Mouse (Mus musculus) left cerebral cortex, postnatal 10 days (tissue): ENCODE measurements at regions not wholly inside any gene's neighbourhood (a gene's known extent, or its start where the extent isn't known, plus 50 kb on each side); places are given as distances from the start of the nearest gene placed in this dataset.
"Not testable (repeated sequence)": the region's sequence is repeated elsewhere in the genome, so short reads cannot be mapped to it uniquely, and the experiment has no call there.

Experiments used
- DNase-seq, 2 experiments: peaks; one replicate each; pipeline ENCODE4 v3.0.0; 2021 to 2022; ENCODE audit warnings: low spot score in 2 of 2, mixed read lengths in 1 of 2; ENCODE audit errors: extremely low spot score in 1 of 2
- intact Hi-C: fragments of 180-260 bp; cut with DNase I; formaldehyde crosslinking; loops from one replicate; pipeline ENCODE4 v1.15.1; 2025

GRCm38 (mm10) chr10:68916147-68916546 is 192.7 kb downstream of the Tmem26 start:
- intact Hi-C loops = no loop called here
- DNase-seq = no peak

- intact Hi-C loops = no loop called here
- DNase-seq = no peak
These were observed 212.4 kb downstream of the Tmem26 start for GRCm38 (mm10) chr10:68935843-68936242.

DNA sequence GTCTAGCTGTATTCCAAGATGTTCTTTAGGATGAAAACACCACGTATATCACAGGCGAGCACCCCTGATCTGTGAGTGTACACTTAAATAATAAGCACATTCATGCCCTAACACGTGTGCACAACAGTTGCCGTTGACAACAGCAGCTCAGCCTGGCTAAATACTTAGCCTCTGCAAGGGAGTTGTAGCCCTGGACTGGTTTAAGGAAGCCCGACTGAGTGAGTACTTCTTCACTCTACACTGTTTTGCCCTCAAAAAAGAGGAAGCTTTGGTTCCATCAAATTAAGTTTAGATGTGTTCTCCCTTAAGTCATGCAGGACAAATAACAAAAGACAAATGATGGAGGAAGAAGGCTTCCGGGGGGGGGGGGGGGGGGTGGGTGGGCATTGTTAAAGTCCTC is 208.0 kb upstream of the Rhobtb1 start:
- no peak for DNase-seq
- intact Hi-C loops = no loop called here

- DNase-seq = no peak
- intact Hi-C loops = no loop called here
These were observed 194.7 kb upstream of the Rhobtb1 start for GRCm38 (mm10) chr10:68956539-68956938.

DNA sequence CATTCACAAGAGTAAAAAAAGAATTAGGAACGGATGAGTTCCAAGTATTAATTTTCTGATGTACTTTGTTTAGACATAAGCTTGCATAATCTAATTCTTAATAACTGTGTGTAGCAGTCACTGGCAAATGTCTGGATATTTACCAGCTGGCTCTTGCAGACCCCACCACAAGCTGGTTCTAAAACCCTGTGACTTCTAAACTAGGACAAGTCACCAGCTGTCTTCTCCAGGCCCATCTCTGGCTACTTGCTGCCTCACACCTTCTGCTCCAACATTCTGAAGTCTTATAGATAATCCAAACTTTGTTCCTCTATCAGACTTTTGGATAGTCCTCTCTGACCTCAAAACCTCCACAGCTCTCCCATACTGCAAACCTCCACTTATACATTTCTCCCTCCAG is 189.9 kb upstream of the Rhobtb1 start:
- no peak for DNase-seq
- intact Hi-C loops = no loop called here

GRCm38 (mm10) chr10:68963090-68963489 is 188.1 kb upstream of the Rhobtb1 start:
- DNase-seq = no peak
- intact Hi-C loops = no loop called here

DNA sequence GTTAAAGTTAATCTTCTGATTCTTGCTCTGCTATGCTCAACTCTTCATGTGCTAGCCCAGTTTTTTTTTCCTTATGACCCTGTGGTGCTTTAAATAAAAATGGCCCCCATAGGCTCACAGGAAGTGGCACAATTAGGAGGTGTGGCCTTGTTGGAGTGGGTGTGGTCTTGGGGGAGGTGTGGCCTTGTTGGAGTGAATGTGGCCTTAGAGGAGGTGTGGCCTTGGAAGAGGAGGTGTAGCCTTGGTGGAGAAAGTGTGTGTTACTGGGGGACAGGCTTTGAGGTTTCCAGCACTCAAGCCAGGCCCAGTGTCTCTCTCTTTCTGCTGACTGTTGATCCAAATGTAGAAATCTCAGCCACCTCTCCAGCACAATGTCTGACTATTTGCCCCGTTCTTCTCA is 186.0 kb upstream of the Rhobtb1 start:
- intact Hi-C loops = no loop called here
- no peak for DNase-seq

DNA sequence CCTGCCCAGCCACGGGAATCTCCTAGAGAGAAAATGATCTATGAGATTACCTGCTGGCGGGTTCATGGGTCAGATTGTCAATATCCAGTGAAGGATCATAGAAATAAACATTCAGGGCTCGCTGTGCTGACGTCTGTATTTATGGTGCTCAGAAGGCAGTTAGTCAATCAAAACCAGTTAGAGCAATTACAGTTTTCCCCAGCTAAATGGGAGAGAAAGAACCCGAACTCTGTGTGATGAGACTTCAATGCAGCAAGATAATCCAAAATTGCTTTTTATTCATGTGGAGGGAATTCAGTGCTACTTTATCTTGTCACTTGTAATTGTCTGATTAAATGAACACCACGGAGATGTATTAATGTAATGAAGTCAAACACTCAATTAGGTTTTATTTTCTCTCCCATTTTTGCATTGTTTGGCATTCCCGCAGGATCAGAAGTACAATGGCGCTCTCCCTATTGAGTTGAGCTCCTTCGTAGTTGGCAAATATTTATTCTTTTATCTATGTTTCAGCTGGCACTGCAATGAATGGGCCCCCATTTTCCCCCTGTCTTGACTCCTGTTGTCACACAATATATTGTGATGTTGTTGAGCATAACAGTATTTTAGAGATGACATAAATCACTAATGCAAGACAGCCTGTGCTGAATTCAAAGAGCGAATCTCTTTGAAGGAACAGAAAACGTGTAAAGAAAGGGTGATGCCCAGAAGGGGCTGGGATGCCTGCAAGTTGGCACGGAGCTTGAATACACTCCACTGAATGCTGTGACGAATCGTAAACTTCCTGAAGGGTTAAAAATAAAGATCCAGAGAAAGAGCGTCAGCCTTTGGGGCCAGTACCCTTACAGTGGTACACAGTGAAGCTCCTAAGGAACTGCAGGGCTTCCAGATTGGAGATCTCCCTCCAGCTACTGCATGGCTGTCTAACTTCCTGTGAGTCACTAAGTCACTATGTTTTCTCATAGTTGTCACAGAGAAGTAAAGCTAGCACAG is 183.0 kb upstream of the Rhobtb1 start:
- no peak for DNase-seq
- intact Hi-C loops = no loop called here

- DNase-seq = no peak
- intact Hi-C loops = no loop called here
These were observed 180.7 kb upstream of the Rhobtb1 start for GRCm38 (mm10) chr10:68970521-68970920.

GRCm38 (mm10) chr10:68974771-68975170 is 176.5 kb upstream of the Rhobtb1 start:
- intact Hi-C loops = no loop called here
- no peak for DNase-seq

GRCm38 (mm10) chr10:68976443-68977025 is 174.7 kb upstream of the Rhobtb1 start:
- intact Hi-C loops = no loop called here
- DNase-seq = no peak

DNA sequence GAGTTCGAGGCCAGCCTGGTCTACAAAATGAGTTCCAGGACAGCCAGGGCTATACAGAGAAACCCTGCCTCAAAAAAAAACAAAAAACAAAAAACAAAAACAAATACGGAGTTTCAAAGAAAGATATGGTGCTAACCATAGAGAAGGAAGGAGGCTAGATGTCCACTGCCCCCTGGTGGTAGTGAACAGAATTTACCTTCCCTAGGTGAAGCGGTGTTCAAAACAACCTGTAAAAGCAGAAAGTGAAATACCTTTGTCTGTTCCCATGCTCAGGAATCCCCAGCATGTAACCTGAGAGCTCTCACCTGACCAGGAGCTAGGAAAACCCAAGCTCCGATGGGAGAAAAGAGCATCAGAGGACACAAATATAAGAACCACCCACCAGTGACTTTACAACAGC is 173.1 kb upstream of the Rhobtb1 start:
- no peak for DNase-seq
- intact Hi-C loops = no loop called here

- no peak for DNase-seq
- intact Hi-C loops = no loop called here
These were observed 171.3 kb upstream of the Rhobtb1 start for GRCm38 (mm10) chr10:68979949-68980348.

DNA sequence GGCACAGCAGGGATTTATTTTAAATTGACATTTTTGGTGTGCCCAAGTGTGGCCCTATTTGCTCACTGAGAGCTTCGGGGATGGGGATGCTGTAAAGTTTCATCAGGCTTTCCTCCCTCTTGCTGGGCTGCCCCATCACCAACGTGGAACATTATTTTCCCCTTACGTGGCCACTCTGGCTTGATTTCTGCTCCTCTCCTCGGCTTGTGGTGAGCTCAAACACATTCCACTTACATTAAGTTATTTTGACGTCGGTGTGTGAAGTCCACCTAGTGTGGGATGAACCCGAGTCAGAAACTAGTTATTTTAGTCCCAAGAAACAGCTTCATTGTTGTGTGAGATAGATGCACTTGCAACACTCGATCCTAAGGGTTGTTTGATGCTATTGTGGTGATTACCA is 168.9 kb upstream of the Rhobtb1 start:
- no peak for DNase-seq
- intact Hi-C loops = no loop called here

DNA sequence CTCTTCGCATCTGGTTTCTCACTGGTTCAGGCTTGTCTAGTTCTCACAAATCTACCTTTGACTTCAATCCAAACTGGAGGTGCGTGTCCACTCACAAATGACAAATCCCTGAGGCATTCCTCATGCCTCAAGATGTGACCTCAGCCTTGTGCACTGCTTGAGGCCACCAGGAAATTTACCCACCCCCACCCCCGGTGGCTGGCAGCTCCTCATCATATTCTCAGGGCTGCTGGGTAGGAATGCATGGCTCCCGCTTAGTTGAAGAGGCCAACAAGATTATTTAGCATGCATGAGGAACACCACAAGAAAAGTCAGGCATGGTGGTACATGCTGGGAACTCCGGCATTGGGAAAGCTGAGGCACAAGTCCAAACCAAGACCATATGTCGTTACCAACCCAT is 160.7 kb upstream of the Rhobtb1 start:
- DNase-seq = no peak
- intact Hi-C loops = no loop called here

GRCm38 (mm10) chr10:68999610-69000009 is 151.6 kb upstream of the Rhobtb1 start:
- intact Hi-C loops = loop anchor here (10.0 kb wide), 1 partner anchor 95 kb away; no protein-coding TSS in a partner anchor
- DNase-seq = no peak

DNA sequence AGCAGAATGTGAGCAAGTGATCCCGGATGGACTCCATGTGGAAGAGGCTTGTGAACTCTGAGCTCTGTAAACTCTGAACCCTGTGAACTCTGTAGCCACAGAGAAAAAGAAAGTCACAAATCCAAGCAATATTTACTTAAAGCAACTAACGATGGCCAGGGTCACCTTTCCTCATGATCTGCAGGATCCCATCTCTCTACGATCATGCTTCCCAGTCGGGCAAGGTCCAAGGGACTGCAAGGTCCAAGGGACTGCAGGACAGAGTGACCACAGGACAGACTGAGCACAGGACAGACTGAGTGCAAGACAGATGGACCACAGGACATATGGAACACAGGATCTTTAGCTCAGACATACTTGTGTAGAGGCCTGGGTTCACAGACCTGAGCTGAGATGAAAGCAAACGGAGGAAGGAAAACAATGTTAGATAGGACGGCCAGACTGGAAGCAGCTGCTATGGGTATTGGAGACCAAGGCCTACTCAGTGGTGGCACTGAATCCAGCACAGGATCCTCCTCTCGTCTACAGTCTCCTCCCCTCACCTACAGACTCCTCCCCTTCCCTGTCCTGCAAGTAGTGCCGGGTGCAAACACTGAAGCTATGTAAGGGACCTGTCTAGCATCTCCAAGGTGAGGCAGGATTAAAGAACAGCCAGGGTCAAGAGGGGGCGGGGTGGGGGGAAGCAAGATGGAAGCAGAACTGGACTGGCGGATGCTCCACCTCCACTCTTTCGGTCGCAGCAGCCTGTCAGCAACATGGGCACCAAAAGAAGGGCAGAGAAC is 149.4 kb upstream of the Rhobtb1 start:
- no peak for DNase-seq
- intact Hi-C loops = loop anchor here (10.0 kb wide), 1 partner anchor 97 kb away; no protein-coding TSS in a partner anchor

DNA sequence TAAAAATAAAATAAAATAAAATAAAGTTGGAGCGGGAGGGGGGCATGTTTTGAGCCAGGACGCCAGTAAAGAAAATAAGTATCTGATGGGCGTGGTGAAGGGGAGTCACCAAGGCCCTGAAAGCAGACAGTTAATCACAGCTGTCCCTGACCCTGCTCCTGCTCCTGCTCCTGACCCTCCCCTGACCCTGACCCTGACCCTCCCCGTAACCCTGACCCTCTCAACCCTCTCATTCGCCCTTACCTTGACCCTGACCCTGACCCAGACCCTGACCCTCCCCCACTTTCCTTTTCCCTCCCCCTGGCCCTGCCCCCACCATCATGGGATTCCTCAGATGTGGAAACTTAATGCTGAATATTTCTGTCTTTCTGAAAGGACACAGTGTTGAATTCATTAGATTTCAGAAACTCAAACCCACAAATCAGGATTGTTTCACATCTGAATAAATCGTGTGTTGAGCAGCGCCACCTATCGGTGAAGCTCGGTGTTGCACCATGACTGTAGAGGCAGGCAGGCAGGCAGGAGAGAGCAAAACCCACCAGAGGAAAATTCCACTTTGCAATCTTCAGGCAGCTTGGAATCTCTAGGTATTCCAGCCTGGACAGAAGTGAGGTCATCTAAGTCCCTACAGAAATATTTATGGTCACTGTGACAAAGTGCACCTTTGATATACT is 145.9 kb upstream of the Rhobtb1 start:
- intact Hi-C loops = loop anchor here (10.0 kb wide), 1 partner anchor 101 kb away; no protein-coding TSS in a partner anchor
- DNase-seq = peak; percentile 87

DNA sequence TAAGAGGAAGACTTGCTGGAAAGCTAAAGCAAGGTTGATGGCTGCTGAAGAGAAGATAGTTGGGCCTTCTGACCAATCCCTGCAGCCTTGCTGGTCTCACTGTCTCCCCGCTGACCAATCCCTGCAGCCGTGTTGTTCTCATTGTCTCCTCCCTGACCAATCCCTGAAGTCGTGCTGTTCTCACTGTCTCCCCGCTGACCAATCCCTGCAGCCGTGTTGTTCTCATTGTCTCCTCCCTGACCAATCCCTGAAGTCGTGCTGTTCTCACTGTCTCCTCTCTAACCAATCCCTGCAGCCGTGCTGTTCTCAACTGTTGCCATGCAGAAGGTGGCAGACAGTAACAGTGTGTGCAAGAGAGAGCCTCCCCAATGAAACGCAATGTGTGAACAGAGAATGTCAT is 142.6 kb upstream of the Rhobtb1 start:
- intact Hi-C loops = loop anchor here (10.0 kb wide), 1 partner anchor 104 kb away; no protein-coding TSS in a partner anchor
- DNase-seq = not testable (repeated sequence)
